Mouse (Mus musculus) hindbrain, embryonic 14.5 days (tissue): Measurements from ENCODE around the gene Esyt3. TPM values are rescaled to one million over a fixed set of nuclear protein-coding genes. Genes with fewer than 3 reads are reported as not detected.

Experiments used
- ATAC-seq: fragments of 200-750 bp; cut with Nextera tagmentation; 2 replicates; pipeline ENCODE4 v1.8.0; 2017; ENCODE audit warnings: moderate number of reproducible peaks, mild to moderate bottlenecking, moderate TSS enrichment, moderate library complexity; ENCODE audit not compliant: low FRiP score
- DNase-seq: peaks from one replicate; pipeline ENCODE4 v3.0.0-alpha.2; 2015; ENCODE audit warnings: low spot score
- H3K27ac ChIP-seq: fragments of 300-500 bp; sonication (generic); 2 replicates; pipeline ENCODE4 v1.5.1; 2014; ENCODE audit warnings: mild to moderate bottlenecking, moderate library complexity
- H3K27me3 ChIP-seq: fragments of 300-500 bp; sonication (generic); 2 replicates; pipeline ENCODE4 v1.6.1; 2014; ENCODE audit warnings: mild to moderate bottlenecking, low read length, mixed read lengths; ENCODE audit not compliant: control insufficient read depth, insufficient read depth
- H3K36me3 ChIP-seq: fragments of 300-500 bp; sonication (generic); replicated peaks from 2 replicates; pipeline ENCODE4 v1.6.1; 2014; ENCODE audit not compliant: control insufficient read depth, insufficient read depth
- H3K4me1 ChIP-seq: fragments of 300-500 bp; sonication (generic); replicated peaks from 2 replicates; pipeline ENCODE4 v1.6.1; 2014; ENCODE audit warnings: antibody characterized with exemption, low read length, mixed read lengths; ENCODE audit not compliant: control insufficient read depth, insufficient read depth
- H3K4me2 ChIP-seq: fragments of 300-500 bp; sonication (generic); replicated peaks from 2 replicates; pipeline ENCODE4 v1.6.1; 2014; ENCODE audit warnings: mild to moderate bottlenecking, moderate library complexity
- H3K4me3 ChIP-seq: fragments of 300-500 bp; sonication (generic); replicated peaks from 2 replicates; pipeline ENCODE4 v1.5.1; 2014; ENCODE audit warnings: mild to moderate bottlenecking, low read length
- H3K9ac ChIP-seq: fragments of 300-500 bp; sonication (generic); 2 replicates; pipeline ENCODE4 v1.6.1; 2014
- H3K9me3 ChIP-seq: fragments of 300-500 bp; sonication (generic); 2 replicates; pipeline ENCODE4 v1.6.1; 2016; ENCODE audit warnings: low read length; ENCODE audit not compliant: control insufficient read depth
- WGBS: fragments of 180-500 bp; shearing (Covaris S2); extraction: QIAGEN DNeasy Blood & Tissue Kit; methylation state at CpG from one replicate; pipeline ENCODE4 v1.1.7; 2014; 5-methylcytosine and 5-hydroxymethylcytosine counted together
- polyA plus RNA-seq: library from polyadenylated mRNA; unstranded; fragments of >200 nt; fragmentation: Nextera tagmentation; extraction: Ambion mirVana; gene quantifications from 2 replicates; pipeline ENCODE4 v1.2.1, GENCODE M21; 2014

Esyt3 gene
- polyA plus RNA-seq, 1 experiment from 2014 or later = 0.76 TPM

DNA sequence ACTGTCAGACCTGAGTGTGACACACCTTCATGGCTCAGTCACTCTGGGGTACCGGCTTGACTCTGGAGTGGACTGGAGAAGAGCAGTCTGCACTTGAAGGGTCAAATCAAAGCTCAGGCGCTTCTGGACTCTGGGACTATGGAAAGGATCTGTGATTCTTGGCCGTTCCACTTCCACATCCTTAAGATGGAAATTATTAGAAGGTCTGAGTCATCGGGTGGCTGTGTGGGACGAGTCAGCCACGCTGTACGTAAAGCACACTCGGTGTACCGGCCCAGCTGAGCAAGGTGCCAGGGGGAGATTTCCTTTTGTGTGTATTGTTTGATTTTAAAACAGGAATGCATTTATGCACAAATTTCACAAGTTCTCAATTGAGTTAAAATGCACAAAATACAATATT, 3.6 kb upstream of the Esyt3 start:
- Histone ChIP-seq H3K36me3 (no peaks in the 10 kb centered on the region), H3K9ac (no peak overlapping the region), H3K27me3 (peaks cover 35% of the 10 kb centered on the region), H3K4me1 (peaks cover 11% of the 10 kb centered on the region; the same call in 1 of the 2 replicates), H3K4me3 (no peak overlapping the region), H3K27ac (no peak overlapping the region), H3K9me3 (no peaks in the 10 kb centered on the region), H3K4me2 (no peak overlapping the region)
- no peak for ATAC-seq
- no peak for DNase-seq
- WGBS = 95% methylated on average over 9 of the region's 9 CpGs

DNA sequence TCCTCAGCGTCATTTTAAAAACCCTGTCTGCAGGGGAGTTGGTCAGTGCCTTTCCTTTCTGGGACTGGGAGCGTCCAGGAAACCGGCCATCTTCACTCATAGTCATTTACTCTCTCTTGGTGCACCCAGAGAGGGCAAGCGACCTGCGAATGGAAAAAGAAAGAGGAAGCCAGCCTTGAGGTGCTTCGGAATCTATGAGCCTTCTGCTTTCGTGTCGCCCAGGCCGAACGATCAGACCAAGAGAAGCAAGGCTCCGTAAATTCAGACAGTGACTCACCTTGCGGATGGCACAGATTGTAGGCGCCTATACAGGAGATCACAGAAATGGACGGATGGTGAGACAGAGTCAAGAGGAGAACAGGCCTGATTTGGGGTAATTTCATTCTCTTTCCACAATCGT, 655 bp upstream of the Esyt3 start:
- ATAC-seq (no peak), DNase-seq (no peak)
- WGBS = 90% methylated on average over 15 of the region's 15 CpGs
- Histone ChIP-seq H3K36me3 (no peaks in the 10 kb centered on the region), H3K9ac (no peak overlapping the region), H3K9me3 (no peaks in the 10 kb centered on the region), H3K4me1 (peaks cover 11% of the 10 kb centered on the region; the same call in 1 of the 2 replicates), H3K27ac (no peak overlapping the region), H3K4me2 (no peak overlapping the region), H3K4me3 (no peak overlapping the region), H3K27me3 (peaks cover 46% of the 10 kb centered on the region)

DNA sequence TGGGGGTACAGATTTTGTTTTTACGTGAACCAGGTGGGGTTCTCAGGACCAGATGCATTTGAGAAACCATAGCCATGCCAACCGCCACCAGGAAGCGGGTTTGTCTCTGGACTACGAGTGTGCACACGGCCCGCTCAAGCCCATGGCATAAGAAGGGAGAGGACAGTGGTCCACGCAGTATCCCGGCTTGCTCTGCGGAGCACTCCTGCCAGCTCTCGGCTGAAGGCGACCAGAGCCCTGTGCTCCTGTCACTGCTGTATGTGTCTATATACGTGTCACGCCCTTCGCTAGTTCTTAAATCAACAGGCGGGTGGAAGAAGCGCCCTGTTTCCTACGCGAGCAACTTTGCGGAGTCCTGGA, 816 bp downstream of the Esyt3 start:
- Histone ChIP-seq H3K36me3 (no peaks in the 10 kb centered on the region), H3K4me3 (peak overlapping the region; percentile 43), H3K9me3 (no peaks in the 10 kb centered on the region), H3K27ac (no peak overlapping the region), H3K27me3 (peaks cover 46% of the 10 kb centered on the region), H3K9ac (peak overlapping the region; percentile 37), H3K4me2 (peak overlapping the region; percentile 99), H3K4me1 (peaks cover 11% of the 10 kb centered on the region; the same call in 1 of the 2 replicates)
- DNase-seq (no peak), ATAC-seq (0 out of 2 replicates have a peak, but pooled peaks have one; percentile 34)
- 4% methylated on average over 19 of the region's 19 CpGs for WGBS

DNA sequence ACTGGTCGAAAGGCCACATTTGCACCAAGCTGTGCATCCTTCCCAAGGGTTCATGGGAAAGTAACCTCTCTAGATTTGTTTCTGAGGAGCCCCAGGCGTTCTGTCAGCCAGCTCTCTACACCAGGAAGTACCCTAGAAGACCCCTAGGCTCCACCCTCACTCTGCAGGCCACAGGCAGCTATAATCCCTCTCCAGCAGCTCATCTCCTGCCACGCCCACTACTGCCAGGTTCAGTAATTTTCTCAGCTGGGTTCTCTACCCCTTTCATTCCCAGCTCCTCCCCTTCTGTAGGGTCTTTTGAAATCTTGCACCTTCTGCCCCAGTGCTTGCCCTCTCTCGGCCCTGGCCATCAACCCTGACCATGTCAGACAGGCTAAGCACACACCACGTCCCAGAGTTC, 2.4 kb downstream of the Esyt3 start:
- WGBS = 24% methylated on average over 5 of the region's 5 CpGs
- no peak overlapping the region for H3K4me2 ChIP-seq
- H3K27me3 ChIP-seq = peaks cover 46% of the 10 kb centered on the region
- no peak overlapping the region for H3K4me3 ChIP-seq
- no peak overlapping the region for H3K27ac ChIP-seq
- ATAC-seq = no peak
- no peak overlapping the region for H3K9ac ChIP-seq
- H3K36me3 ChIP-seq = no peaks in the 10 kb centered on the region
- no peak for DNase-seq
- no peaks in the 10 kb centered on the region for H3K9me3 ChIP-seq
- peaks cover 11% of the 10 kb centered on the region; the same call in 1 of the 2 replicates for H3K4me1 ChIP-seq

DNA sequence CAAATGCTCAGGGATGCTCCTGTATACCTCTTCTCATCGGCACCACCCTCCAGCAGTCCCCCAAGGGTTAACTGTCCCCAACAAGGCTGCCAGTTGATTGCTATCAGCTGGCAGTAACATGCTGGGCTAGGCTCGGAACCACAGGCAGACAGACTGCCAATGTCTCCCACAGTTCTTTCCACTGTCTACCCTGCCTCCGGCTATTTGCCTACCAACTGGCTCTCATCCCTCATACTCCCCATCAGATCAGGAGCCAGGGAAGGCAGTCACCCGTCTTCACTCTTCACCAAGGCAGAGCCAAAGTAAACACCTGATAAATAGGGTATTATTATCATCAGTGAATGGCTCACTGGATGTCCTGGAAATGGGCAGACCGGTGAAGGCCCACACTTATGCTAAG, 3.6 kb downstream of the Esyt3 start:
- ATAC-seq (no peak), DNase-seq (no peak)
- Histone ChIP-seq H3K9me3 (no peaks in the 10 kb centered on the region), H3K4me2 (no peak overlapping the region), H3K9ac (no peak overlapping the region), H3K4me3 (no peak overlapping the region), H3K36me3 (no peaks in the 10 kb centered on the region), H3K27me3 (peaks cover 40% of the 10 kb centered on the region), H3K27ac (no peak overlapping the region), H3K4me1 (peaks cover 11% of the 10 kb centered on the region; the same call in 1 of the 2 replicates)
- 69% methylated on average over 5 of the region's 5 CpGs for WGBS

DNA sequence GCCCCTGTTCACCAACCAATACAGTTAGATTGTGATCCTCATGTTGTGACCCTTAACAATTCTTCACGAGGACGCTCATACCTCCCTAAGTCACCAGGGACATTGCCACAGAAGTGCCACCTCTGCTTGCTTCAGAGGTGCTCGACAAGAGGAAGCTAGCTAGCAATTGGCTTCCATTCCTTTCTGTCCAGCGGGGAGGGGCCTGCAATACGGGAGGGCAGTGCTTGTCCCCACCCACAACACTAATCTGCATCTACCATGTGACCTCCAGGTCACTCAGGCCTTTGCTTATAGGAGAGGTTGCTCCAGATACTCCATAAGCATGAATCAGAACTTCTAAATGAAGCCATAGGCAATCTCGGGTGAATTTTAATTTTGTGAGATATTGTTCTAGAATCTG, 5.0 kb downstream of the Esyt3 start:
- Histone ChIP-seq H3K27me3 (peaks cover 26% of the 10 kb centered on the region), H3K27ac (no peak overlapping the region), H3K4me2 (no peak overlapping the region), H3K4me1 (peaks cover 10% of the 10 kb centered on the region; the same call in 1 of the 2 replicates), H3K9me3 (no peaks in the 10 kb centered on the region), H3K36me3 (no peaks in the 10 kb centered on the region), H3K9ac (no peak overlapping the region), H3K4me3 (no peak overlapping the region)
- DNase-seq (no peak), ATAC-seq (no peak)
- WGBS = 78% methylated on average over 6 of the region's 6 CpGs

DNA sequence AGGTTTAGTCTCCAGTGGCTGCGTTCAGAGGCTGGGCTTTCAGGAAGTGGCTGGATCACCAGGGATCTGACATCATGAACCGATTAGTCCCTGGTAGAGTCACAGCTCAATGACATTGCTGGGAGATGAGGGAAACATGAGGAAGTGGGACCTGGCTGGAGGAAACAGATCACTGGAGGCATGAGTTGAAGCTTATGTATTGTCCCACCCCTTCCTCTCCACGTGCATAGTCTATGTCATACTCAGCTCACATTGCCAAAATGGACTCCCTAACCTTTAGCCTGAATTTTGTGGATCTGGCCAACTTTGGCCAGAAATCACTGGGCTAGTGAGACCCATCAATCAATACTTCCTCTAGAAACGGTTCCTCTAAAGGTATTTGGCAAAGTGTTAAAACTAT, 5.4 kb downstream of the Esyt3 start:
- DNase-seq = no peak
- no peak overlapping the region for H3K4me2 ChIP-seq
- 88% methylated on average over 4 of the region's 4 CpGs for WGBS
- no peaks in the 10 kb centered on the region for H3K36me3 ChIP-seq
- no peak overlapping the region for H3K9ac ChIP-seq
- peaks cover 21% of the 10 kb centered on the region for H3K27me3 ChIP-seq
- no peak for ATAC-seq
- H3K9me3 ChIP-seq = no peaks in the 10 kb centered on the region
- no peak overlapping the region for H3K4me3 ChIP-seq
- no peak overlapping the region for H3K27ac ChIP-seq
- H3K4me1 ChIP-seq = peaks cover 6% of the 10 kb centered on the region; the same call in 1 of the 2 replicates

DNA sequence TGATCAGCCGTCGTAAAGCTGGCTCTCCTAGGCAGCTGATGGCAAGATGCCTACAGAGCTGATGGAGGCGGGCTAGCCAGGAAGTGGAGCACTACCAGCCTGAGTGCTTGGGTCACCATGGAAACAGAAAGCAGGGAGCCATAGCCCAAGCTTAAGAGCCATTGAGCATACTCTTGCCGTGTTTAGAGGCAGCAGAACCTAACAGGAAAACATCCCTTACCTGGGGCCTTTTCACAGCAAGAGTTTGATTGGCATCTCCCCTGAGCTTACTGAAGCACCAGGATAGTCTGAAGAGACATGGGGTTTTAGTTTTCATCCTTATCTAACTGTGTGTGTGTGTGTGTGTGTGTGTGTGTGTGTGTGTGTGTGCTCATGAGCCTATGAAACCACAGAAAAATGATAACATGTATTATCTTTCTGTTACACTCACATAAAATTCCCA, 13.0 kb downstream of the Esyt3 start:
- Histone ChIP-seq H3K4me3 (no peak overlapping the region), H3K27me3 (no peaks in the 10 kb centered on the region), H3K27ac (no peak overlapping the region), H3K4me1 (no peaks in the 10 kb centered on the region), H3K9me3 (no peaks in the 10 kb centered on the region), H3K9ac (no peak overlapping the region), H3K4me2 (no peak overlapping the region), H3K36me3 (no peaks in the 10 kb centered on the region)
- DNase-seq = peak; percentile 59
- peak; percentile 62; the same call in 1 of the 2 replicates for ATAC-seq
- WGBS = 32% methylated on average over 4 of the region's 4 CpGs

DNA sequence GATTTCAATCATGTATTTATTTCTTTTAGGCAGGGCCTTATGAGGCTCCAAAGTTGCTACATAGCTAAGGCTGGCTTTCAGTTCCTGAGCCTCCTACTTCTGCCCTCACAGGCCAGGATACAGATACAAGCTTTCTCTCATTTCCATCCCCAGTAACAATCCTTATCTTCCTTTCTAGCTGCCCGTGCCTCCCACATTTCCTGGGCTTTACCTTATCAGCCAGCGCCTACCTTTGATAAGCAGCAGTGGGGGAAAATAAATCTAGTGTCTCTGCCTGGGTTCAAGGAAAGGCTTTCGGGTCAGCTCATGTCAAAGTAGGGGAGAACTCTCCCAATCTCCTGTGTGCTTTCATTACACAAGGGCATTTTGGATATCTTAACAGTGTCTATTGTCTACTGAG, 16.8 kb downstream of the Esyt3 start:
- no peak for DNase-seq
- H3K27ac ChIP-seq = no peak overlapping the region
- no peak overlapping the region for H3K4me3 ChIP-seq
- no peak for ATAC-seq
- H3K9me3 ChIP-seq = no peaks in the 10 kb centered on the region
- no peaks in the 10 kb centered on the region for H3K36me3 ChIP-seq
- no peaks in the 10 kb centered on the region for H3K4me1 ChIP-seq
- H3K4me2 ChIP-seq = no peak overlapping the region
- no peaks in the 10 kb centered on the region for H3K27me3 ChIP-seq
- H3K9ac ChIP-seq = no peak overlapping the region
- whole genome bisulfite sequencing = 86% methylated on average over 3 of the region's 3 CpGs

DNA sequence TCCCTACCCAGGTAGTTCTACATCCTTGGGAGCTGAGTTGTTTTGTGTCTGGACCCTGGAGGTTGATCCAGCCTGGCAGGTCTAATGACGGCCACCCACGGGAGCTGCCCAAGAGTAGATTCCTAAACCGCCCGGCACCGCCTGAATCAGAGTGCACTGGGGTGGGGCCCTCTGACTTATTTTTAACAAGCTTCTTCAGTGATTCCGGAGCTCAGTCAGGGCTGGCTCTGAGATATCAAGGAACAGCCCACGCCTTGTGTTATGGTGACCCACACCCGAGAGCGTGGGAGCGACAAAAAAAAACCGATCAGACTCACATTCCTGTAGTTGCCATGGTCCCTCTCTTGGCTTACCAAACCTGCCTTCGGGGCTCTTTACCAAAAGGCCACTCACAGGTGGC, 18.2 kb downstream of the Esyt3 start:
- H3K36me3 ChIP-seq = no peaks in the 10 kb centered on the region
- no peaks in the 10 kb centered on the region for H3K4me1 ChIP-seq
- no peak overlapping the region for H3K27ac ChIP-seq
- WGBS = 67% methylated on average over 12 of the region's 12 CpGs
- no peak overlapping the region for H3K4me2 ChIP-seq
- H3K27me3 ChIP-seq = no peaks in the 10 kb centered on the region
- H3K9me3 ChIP-seq = no peaks in the 10 kb centered on the region
- DNase-seq = no peak
- no peak overlapping the region for H3K4me3 ChIP-seq
- ATAC-seq = no peak
- H3K9ac ChIP-seq = no peak overlapping the region
